Mouse (Mus musculus): ENCODE measurements around the gene Gnas. TPM values are rescaled to one million over a fixed set of nuclear protein-coding genes. Genes with fewer than 3 reads are reported as not detected.

The Gnas gene
- polyA plus RNA-seq, 1 experiment from 2014 or later: 1,653 TPM

GRCm38 (mm10) chr2:174329663-174330615 is 45.8 kb downstream of the Gnas start:
- Histone ChIP-seq H3K4me1 (peaks cover 38% of the 10 kb centered on the region), H3K4me3 (peak overlapping the region; percentile 98), H3K27me3 (replicated peaks) (no peaks in the 10 kb centered on the region), H3K9ac (peak overlapping the region; percentile 99), H3K9me3 (peaks cover 6% of the 10 kb centered on the region; the same call in 1 of the 2 replicates), H3K4me2 (replicated peaks) (peak overlapping the region; percentile 62), H3K27ac (peak overlapping the region; percentile 98), H3K36me3 (no peaks in the 10 kb centered on the region)
- under 1% methylated on average over 83 of the region's 131 CpGs for WGBS
- ATAC-seq (ENCODE audit: low FRiP score, low read depth): peak; percentile 72

- Histone ChIP-seq H3K4me2 (replicated peaks) (peak overlapping the region; percentile 62), H3K27ac (peak overlapping the region; percentile 98), H3K9ac (peak overlapping the region; percentile 99), H3K27me3 (replicated peaks) (no peaks in the 10 kb centered on the region), H3K4me1 (peaks cover 40% of the 10 kb centered on the region), H3K9me3 (peaks cover 6% of the 10 kb centered on the region; the same call in 1 of the 2 replicates), H3K4me3 (peak overlapping the region; percentile 98), H3K36me3 (no peaks in the 10 kb centered on the region)
- WGBS: under 1% methylated on average over 44 of the region's 48 CpGs
- ATAC-seq (ENCODE audit: low FRiP score, low read depth): peak; percentile 59
Measured at GRCm38 (mm10) chr2:174330616-174331191, 46.6 kb downstream of the Gnas start.

GRCm38 (mm10) chr2:174331282-174332030 is 47.3 kb downstream of the Gnas start:
- peaks cover 6% of the 10 kb centered on the region; the same call in 1 of the 2 replicates for H3K9me3 ChIP-seq
- peak overlapping the region; percentile 99 for H3K9ac ChIP-seq
- peaks cover 43% of the 10 kb centered on the region for H3K4me1 ChIP-seq
- 32% methylated on average over 12 of the region's 12 CpGs for WGBS
- no peak for ATAC-seq (ENCODE audit: low FRiP score, low read depth)
- H3K4me2 ChIP-seq (replicated peaks): peak overlapping the region; percentile 62
- peak overlapping the region; percentile 98 for H3K4me3 ChIP-seq
- no peaks in the 10 kb centered on the region for H3K27me3 ChIP-seq (replicated peaks)
- no peak overlapping the region for H3K27ac ChIP-seq
- no peaks in the 10 kb centered on the region for H3K36me3 ChIP-seq

GRCm38 (mm10) chr2:174333239-174333890 is 49.2 kb downstream of the Gnas start:
- 42% methylated on average over 7 of the region's 7 CpGs for WGBS
- Histone ChIP-seq H3K4me1 (peaks cover 51% of the 10 kb centered on the region), H3K9me3 (peaks cover 6% of the 10 kb centered on the region; the same call in 1 of the 2 replicates), H3K4me2 (replicated peaks) (peak overlapping the region; percentile 62), H3K36me3 (no peaks in the 10 kb centered on the region; the same call in 1 of the 2 replicates), H3K27me3 (replicated peaks) (no peaks in the 10 kb centered on the region), H3K27ac (no peak overlapping the region), H3K9ac (no peak overlapping the region), H3K4me3 (no peak overlapping the region)
- no peak for ATAC-seq (ENCODE audit: low FRiP score, low read depth)

- Histone ChIP-seq H3K9me3 (no peaks in the 10 kb centered on the region), H3K4me3 (no peak overlapping the region), H3K36me3 (no peaks in the 10 kb centered on the region; the same call in 1 of the 2 replicates), H3K4me1 (peaks cover 51% of the 10 kb centered on the region), H3K9ac (0 out of 2 replicates have a peak overlapping the region, but pooled peaks have one; percentile 21), H3K27ac (no peak overlapping the region), H3K4me2 (replicated peaks) (peak overlapping the region; percentile 62), H3K27me3 (replicated peaks) (no peaks in the 10 kb centered on the region)
- ATAC-seq (ENCODE audit: low FRiP score, low read depth): no peak
- WGBS: 89% methylated on average over 10 of the region's 10 CpGs
Measured at GRCm38 (mm10) chr2:174334415-174334814, 50.3 kb downstream of the Gnas start.

- Histone ChIP-seq H3K9me3 (no peaks in the 10 kb centered on the region), H3K36me3 (peaks cover 4% of the 10 kb centered on the region)
- ATAC-seq (ENCODE audit: low FRiP score, low read depth): no peak
Measured at GRCm38 (mm10) chr2:174337275-174337674, 53.2 kb downstream of the Gnas start.

GRCm38 (mm10) chr2:174339701-174340100 is 55.6 kb downstream of the Gnas start:
- Histone ChIP-seq H3K27me3 (replicated peaks) (no peaks in the 10 kb centered on the region), H3K4me2 (replicated peaks) (no peak overlapping the region), H3K4me1 (peaks cover 60% of the 10 kb centered on the region), H3K9ac (no peak overlapping the region), H3K9me3 (no peaks in the 10 kb centered on the region), H3K27ac (no peak overlapping the region), H3K36me3 (peaks cover 13% of the 10 kb centered on the region), H3K4me3 (no peak overlapping the region)
- no peak for ATAC-seq (ENCODE audit: low FRiP score, low read depth)
- WGBS: 93% methylated on average over 1 of the region's 1 CpGs

More at GRCm38 (mm10) chr2:174337275-174337674, 53.2 kb downstream of the Gnas start:
- Histone ChIP-seq H3K9ac (no peak overlapping the region), H3K4me2 (replicated peaks) (no peak overlapping the region), H3K4me1 (peaks cover 62% of the 10 kb centered on the region), H3K4me3 (no peak overlapping the region), H3K27me3 (replicated peaks) (no peaks in the 10 kb centered on the region), H3K27ac (no peak overlapping the region)
- WGBS: 90% methylated on average over 13 of the region's 13 CpGs

GRCm38 (mm10) chr2:174340229-174340892 is 56.2 kb downstream of the Gnas start:
- H3K4me1 ChIP-seq: peaks cover 58% of the 10 kb centered on the region
- no peak overlapping the region for H3K27ac ChIP-seq
- no peaks in the 10 kb centered on the region for H3K27me3 ChIP-seq (replicated peaks)
- H3K9me3 ChIP-seq: no peaks in the 10 kb centered on the region
- H3K4me2 ChIP-seq (replicated peaks): no peak overlapping the region
- 93% methylated on average over 3 of the region's 3 CpGs for WGBS
- no peak overlapping the region for H3K9ac ChIP-seq
- no peak overlapping the region for H3K4me3 ChIP-seq
- no peak for ATAC-seq (ENCODE audit: low FRiP score, low read depth)
- H3K36me3 ChIP-seq: peaks cover 20% of the 10 kb centered on the region

- no peaks in the 10 kb centered on the region for H3K9me3 ChIP-seq
- H3K4me2 ChIP-seq (replicated peaks): no peak overlapping the region
- WGBS: 86% methylated on average over 4 of the region's 4 CpGs
- H3K9ac ChIP-seq: no peak overlapping the region
- H3K4me1 ChIP-seq: peaks cover 58% of the 10 kb centered on the region
- H3K27ac ChIP-seq: no peak overlapping the region
- H3K36me3 ChIP-seq: peaks cover 27% of the 10 kb centered on the region
- H3K4me3 ChIP-seq: no peak overlapping the region
- no peak for ATAC-seq (ENCODE audit: low FRiP score, low read depth)
- H3K27me3 ChIP-seq (replicated peaks): no peaks in the 10 kb centered on the region
Measured at GRCm38 (mm10) chr2:174340893-174341580, 56.9 kb downstream of the Gnas start.

GRCm38 (mm10) chr2:174342793-174343400 is 58.8 kb downstream of the Gnas start:
- Histone ChIP-seq H3K4me3 (no peak overlapping the region), H3K27me3 (replicated peaks) (no peaks in the 10 kb centered on the region), H3K4me1 (peaks cover 46% of the 10 kb centered on the region), H3K27ac (no peak overlapping the region), H3K9ac (no peak overlapping the region), H3K36me3 (peaks cover 41% of the 10 kb centered on the region), H3K9me3 (no peaks in the 10 kb centered on the region), H3K4me2 (replicated peaks) (no peak overlapping the region)
- no peak for ATAC-seq (ENCODE audit: low FRiP score, low read depth)
- 74% methylated on average over 8 of the region's 8 CpGs for WGBS

All from neural tube, embryonic 12.5 days (tissue).